Mouse (Mus musculus) monocyte, adult 5-6 weeks (primary cell): Measurements from ENCODE around the gene Eif2d. TPM values are rescaled to one million over a fixed set of nuclear protein-coding genes. Genes with fewer than 3 reads are reported as not detected.
A peak's percentile ranks its signal among the peaks of the same experiment; 100 is the strongest.

Source experiments
- ATAC-seq: fragments of 153-309, 156-312 bp; replicated peaks from 2 replicates; pipeline ENCODE4 v1.8.0; 2017; ENCODE audit warnings: mild to moderate bottlenecking; ENCODE audit not compliant: low TSS enrichment, insufficient number of reproducible peaks, severe bottlenecking, poor library complexity, low FRiP score
- total RNA-seq: library from RNA; stranded (forward); fragments of 200-1000, 200-491, 200-594 nt; gene quantifications from 3 replicates; pipeline ENCODE4 v1.2.3, GENCODE M21; 2017

Gene Eif2d
- total RNA-seq, 1 experiment from 2014 or later = 4.0 TPM

- ATAC-seq = no peak
Observed at GRCm38 (mm10) chr1:131204461-131204860, 51.5 kb downstream of the Eif2d start.

DNA sequence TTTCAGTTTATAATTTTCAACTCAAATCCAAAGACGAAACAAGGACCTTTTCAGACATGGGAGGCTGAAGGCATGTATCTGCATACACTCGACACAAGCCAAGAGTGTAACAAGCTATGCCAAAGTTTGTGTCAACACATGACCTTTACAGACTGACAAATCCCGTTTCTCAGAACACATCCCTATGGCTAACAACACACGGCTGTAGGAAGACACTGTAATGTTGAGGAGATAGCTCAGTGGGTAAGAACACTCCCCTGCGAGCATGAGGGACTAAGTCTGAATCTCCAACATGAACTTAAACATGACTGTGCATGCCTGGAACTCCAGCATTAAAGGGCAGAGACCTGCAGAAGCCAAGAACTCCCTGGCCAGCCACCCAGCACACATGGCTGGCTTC is 53.4 kb downstream of the Eif2d start:
- ATAC-seq = no peak

DNA sequence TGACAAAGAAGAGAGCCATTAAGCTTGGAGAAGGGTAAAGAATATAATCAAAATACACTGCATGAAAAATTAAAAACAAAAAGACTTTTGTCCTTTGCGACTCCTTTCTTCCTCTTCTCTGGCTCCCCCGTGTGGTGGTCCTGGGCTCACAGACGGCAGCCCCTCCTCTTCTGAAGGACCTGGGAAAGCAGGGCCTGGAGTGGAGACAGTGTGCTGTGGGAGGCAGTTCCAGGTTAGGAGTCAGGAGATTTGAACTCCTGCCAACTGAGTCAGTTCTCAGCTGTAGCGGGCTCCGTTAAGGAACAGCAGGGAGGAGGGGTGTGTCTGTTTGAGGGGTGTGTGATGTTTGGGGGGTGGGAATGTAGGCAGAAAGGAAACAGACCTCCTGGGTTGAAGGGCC is 54.5 kb downstream of the Eif2d start:
- peak; percentile 62; the same call in 1 of the 2 replicates for ATAC-seq

GRCm38 (mm10) chr1:131208081-131208480 is 55.1 kb downstream of the Eif2d start:
- no peak for ATAC-seq

- no peak for ATAC-seq
Observed at GRCm38 (mm10) chr1:131208800-131209199, 55.8 kb downstream of the Eif2d start.

DNA sequence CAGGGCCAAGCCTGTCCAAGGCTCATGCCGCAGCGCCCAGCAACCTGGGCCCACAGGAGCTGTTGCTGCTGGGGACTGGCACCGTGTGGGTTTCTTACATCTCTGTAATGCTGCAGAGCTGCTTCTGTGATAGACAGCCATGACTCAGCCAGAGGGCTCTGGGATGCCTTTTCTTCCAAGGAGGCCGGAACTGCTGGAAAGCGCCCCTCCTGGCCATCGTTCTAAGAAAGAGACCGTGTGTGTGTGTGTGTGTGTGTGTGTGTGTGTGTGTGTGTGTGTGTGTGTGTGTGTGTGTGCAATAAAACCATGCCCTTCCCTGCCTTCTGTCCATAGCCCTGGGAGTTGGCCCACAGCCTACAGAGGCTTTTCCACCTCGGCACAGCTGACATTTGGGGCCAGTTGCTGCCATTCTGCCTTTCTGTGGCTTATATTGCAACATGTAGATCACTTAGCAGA is 57.0 kb downstream of the Eif2d start:
- no peak for ATAC-seq

DNA sequence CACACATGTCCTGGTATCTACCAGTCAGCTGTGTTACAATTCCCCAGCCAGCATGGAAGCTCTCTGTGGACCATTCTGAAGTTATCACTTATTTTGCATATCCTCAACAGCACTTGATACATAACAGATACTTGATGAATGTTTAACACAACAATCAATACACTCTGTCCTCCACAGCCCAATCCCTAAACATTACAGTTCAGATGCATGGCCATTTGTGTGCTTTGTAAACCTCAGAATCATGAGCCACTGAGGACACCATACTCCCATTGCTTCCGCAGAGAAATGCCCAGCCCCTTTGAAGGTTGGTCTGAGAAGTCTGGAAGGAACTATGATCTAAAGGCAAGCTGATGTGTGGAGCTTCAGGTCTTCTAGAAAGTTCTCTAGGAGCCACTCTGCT is 58.7 kb downstream of the Eif2d start:
- ATAC-seq = no peak

GRCm38 (mm10) chr1:131212956-131213355 is 60.0 kb downstream of the Eif2d start:
- no peak for ATAC-seq

DNA sequence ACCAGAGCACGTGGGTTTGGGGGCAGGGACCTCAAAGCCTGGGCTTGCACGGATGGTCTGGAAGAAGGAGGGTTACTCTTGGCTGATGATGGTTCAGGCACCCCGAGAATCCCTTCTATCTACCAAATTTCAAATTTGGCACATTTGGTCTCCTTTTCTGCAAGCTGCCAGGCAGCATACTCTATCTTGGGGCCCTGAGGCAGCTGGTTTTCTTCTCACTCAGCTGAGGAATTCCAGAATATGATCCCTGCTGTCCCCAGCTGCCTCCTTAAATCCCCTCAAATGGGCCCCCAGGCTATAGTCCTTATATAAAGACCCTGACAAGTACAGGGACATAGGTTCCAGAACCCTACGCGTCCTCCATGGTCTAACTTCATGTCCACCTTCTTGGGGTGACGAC is 60.4 kb downstream of the Eif2d start:
- ATAC-seq = no peak

- ATAC-seq = no peak
Observed at GRCm38 (mm10) chr1:131218933-131219332, 66.0 kb downstream of the Eif2d start.

DNA sequence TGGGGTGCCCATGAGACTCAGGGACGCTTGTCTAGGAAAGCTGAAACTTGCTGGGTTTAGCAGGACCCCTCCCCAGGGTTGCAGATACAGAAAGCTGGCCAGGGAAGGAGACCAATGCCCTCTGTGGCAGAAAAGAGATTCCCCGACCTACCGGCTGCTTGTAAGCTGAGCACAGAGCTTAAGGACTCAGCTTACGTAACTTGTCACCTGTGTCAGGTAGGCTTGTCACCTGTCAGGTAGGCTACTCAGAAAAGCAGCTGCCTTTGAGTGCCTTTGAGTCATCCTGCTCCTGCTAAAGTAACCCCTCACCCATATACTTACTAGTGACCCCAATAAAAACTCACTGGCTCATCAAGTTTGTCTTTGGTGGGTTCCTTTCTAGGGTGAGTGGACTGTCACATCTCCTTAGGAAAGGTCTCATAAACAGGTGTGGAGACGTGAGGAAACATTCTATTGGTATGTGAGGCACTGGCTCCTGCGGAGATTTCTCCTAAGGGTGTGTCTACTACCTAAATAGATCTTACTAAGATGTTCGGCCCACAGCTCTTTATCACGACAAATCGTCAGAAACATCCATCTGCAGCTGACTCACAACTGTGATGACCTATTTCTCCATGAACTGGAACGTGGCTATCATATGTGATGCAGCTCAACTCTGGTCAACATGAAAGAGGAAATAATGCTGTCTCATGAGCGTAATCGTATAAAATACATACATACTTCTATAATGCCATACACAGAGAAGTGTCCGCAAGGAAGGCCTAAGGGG is 69.0 kb downstream of the Eif2d start:
- no peak for ATAC-seq

- ATAC-seq = no peak
Observed at GRCm38 (mm10) chr1:131223345-131223744, 70.4 kb downstream of the Eif2d start.

GRCm38 (mm10) chr1:131224848-131225471 is 72.0 kb downstream of the Eif2d start:
- ATAC-seq = 0 out of 2 replicates have a peak, but pooled peaks have one; percentile 17

DNA sequence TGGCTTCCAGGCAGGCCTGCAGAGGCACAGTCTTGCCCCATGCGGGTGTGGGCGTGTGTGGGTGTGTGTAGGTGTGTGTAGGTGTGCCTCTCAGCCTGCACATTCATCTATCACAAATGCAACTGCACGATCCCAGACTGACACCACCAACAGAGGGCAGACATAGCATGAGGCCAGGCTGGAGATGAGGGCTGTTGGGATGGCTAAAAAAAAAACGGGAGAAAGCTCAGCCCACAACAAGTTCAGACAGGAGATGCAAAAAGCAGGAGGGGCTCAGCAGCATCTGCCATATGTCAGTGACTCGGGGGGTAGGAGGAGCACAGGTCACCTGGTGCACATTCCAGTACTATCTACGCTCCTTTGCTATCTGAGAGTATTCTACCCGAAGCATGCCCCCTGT is 75.2 kb downstream of the Eif2d start:
- no peak; the same call in 1 of the 2 replicates for ATAC-seq

GRCm38 (mm10) chr1:131228659-131229058 is 75.7 kb downstream of the Eif2d start:
- ATAC-seq = no peak

GRCm38 (mm10) chr1:131233527-131233926 is 80.5 kb downstream of the Eif2d start:
- ATAC-seq = no peak

GRCm38 (mm10) chr1:131236077-131236476 is 83.1 kb downstream of the Eif2d start:
- ATAC-seq = no peak
